Mouse (Mus musculus) spleen, adult 2 months (tissue): ENCODE data around the gene Ass1.

Source experiments
- CTCF ChIP-seq: fragments of 200-500 bp; IDR thresholded peaks from 2 replicates; pipeline ENCODE4 v1.5.1; 2011; ENCODE audit warnings: mild to moderate bottlenecking, inconsistent platforms; ENCODE audit not compliant: insufficient read depth, insufficient read length, insufficient replicate concordance; ENCODE audit errors: extremely low read depth
- POLR2A ChIP-seq: fragments of 200-500 bp; IDR thresholded peaks from 2 replicates; pipeline ENCODE4 v1.6.1; 2011; ENCODE audit warnings: low read depth, low read length, inconsistent platforms

DNA sequence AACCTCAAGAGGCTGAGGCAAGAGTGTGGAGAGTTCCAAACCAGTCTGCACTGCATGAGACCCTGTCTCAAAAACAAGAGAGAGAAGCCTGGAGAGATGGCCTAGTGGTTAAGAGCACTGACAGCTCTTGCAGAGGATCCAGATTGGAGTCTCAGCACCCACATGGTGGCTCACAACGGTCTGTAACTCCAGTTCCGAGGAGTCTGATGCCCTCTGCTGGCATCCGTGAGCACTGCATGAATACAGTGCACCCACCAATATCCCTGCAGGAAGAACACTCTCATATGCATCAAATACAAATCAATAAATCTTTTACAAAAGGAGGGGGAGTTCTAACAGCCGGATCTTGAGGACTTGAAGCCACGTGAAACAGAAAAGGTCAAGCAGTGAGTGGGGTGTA is 84.6 kb downstream of the Ass1 start:
- TF ChIP-seq POLR2A (no peak), CTCF (no peak)
